Mouse (Mus musculus) stomach, postnatal 0 days (tissue): ENCODE data around the gene Krtap10-10. TPM values are rescaled to one million over a fixed set of nuclear protein-coding genes. Genes with fewer than 3 reads are reported as not detected.
"Not testable (repeated sequence)": the region's sequence is repeated elsewhere in the genome, so short reads cannot be mapped to it uniquely, and the experiment has no call there.

Experiments
- ATAC-seq: fragments of 200-750 bp; cut with Nextera tagmentation; 2 replicates; pipeline ENCODE4 v1.8.0; 2017; ENCODE audit not compliant: low FRiP score, low TSS enrichment
- DNase-seq: peaks from one replicate; pipeline ENCODE4 v3.0.0-alpha.2; 2016; ENCODE audit warnings: low spot score
- H3K27ac ChIP-seq: fragments of 300-500 bp; sonication (generic); replicated peaks from 2 replicates; pipeline ENCODE4 v1.5.1; 2014; ENCODE audit warnings: mild to moderate bottlenecking, control low read depth
- H3K27me3 ChIP-seq: fragments of 300-500 bp; sonication (generic); 2 replicates; pipeline ENCODE4 v1.6.1; 2014; ENCODE audit warnings: low read length; ENCODE audit not compliant: control insufficient read depth, insufficient read depth
- H3K36me3 ChIP-seq: fragments of 300-500 bp; sonication (generic); 2 replicates; pipeline ENCODE4 v1.6.1; 2014; ENCODE audit warnings: low read length, mixed read lengths; ENCODE audit not compliant: control insufficient read depth, insufficient read depth
- H3K4me1 ChIP-seq: fragments of 300-500 bp; sonication (generic); replicated peaks from 2 replicates; pipeline ENCODE4 v1.6.1; 2014; ENCODE audit warnings: antibody characterized with exemption; ENCODE audit not compliant: control insufficient read depth, insufficient read depth
- H3K4me2 ChIP-seq: fragments of 300-500 bp; sonication (generic); replicated peaks from 2 replicates; pipeline ENCODE4 v1.6.1; 2014; ENCODE audit warnings: low read depth, mild to moderate bottlenecking, control low read depth, moderate library complexity
- H3K4me3 ChIP-seq: fragments of 300-500 bp; sonication (generic); 2 replicates; pipeline ENCODE4 v1.5.1; 2014; ENCODE audit warnings: low read depth, low read length, control low read depth
- H3K9ac ChIP-seq: fragments of 300-500 bp; sonication (generic); 2 replicates; pipeline ENCODE4 v1.6.1; 2014; ENCODE audit warnings: mild to moderate bottlenecking, low read length, control low read depth, mixed read lengths
- H3K9me3 ChIP-seq: fragments of 300-500 bp; sonication (generic); 2 replicates; pipeline ENCODE4 v1.6.1; 2016; ENCODE audit warnings: low read length; ENCODE audit not compliant: control insufficient read depth
- CTCF ChIP-seq: IDR thresholded peaks from 2 replicates; pipeline ENCODE4 v1.5.1; 2016; ENCODE audit warnings: antibody characterized with exemption, low read depth, mild to moderate bottlenecking, moderate library complexity
- EP300 ChIP-seq: optimal IDR thresholded peaks from 2 replicates; pipeline ENCODE3; 2016; ENCODE audit warnings: antibody characterized with exemption
- WGBS: fragments of 180-500 bp; shearing (Covaris S2); extraction: QIAGEN DNeasy Blood & Tissue Kit; methylation state at CpG from one replicate; pipeline ENCODE4 v1.1.7; 2014; 5-methylcytosine and 5-hydroxymethylcytosine counted together
- polyA plus RNA-seq: library from polyadenylated mRNA; unstranded; fragments of >200 nt; fragmentation: Nextera tagmentation; extraction: Ambion mirVana; gene quantifications from 2 replicates; pipeline ENCODE4 v1.2.1, GENCODE M21; 2015

Krtap10-10 gene
- not detected in 2 replicates for polyA plus RNA-seq

- Histone ChIP-seq H3K4me1 (no peaks in the 10 kb centered on the region), H3K9ac (no peak within 1 kb of the TSS), H3K36me3 (no peaks in the 10 kb centered on the region), H3K27ac (no peak within 1 kb of the TSS), H3K27me3 (no peaks in the 10 kb centered on the region), H3K4me2 (no peak within 1 kb of the TSS), H3K9me3 (no peaks in the 10 kb centered on the region), H3K4me3 (no peak within 1 kb of the TSS)
- ATAC-seq (no peak), DNase-seq (no peak)
- TF ChIP-seq EP300 (no peak), CTCF (no peak)
- WGBS = 76% methylated on average over 9 of the region's 9 CpGs
Measured at GRCm38 (mm10) chr10:77835647-77836046, at the start of gene Krtap10-10. Gene Krtap10-10 (plus strand): TSS chr10:77835947.

- not testable (repeated sequence) for H3K4me1 ChIP-seq, H3K9ac ChIP-seq, ATAC-seq, H3K27ac ChIP-seq, H3K9me3 ChIP-seq, H3K27me3 ChIP-seq, H3K4me3 ChIP-seq, DNase-seq, H3K36me3 ChIP-seq, H3K4me2 ChIP-seq
- WGBS = no CpG with 5 or more reads among the region's 1 CpGs
Measured at GRCm38 (mm10) chr10:77787876-77788275, 47.9 kb upstream of the Krtap10-10 start, which contains the start of gene Gm7137. Gene Gm7137 (minus strand): TSS chr10:77788200.

- Histone ChIP-seq H3K9me3 (no peaks in the 10 kb centered on the region), H3K4me1 (no peaks in the 10 kb centered on the region), H3K9ac (no peak overlapping the region), H3K4me2 (no peak overlapping the region), H3K27me3 (no peaks in the 10 kb centered on the region), H3K27ac (no peak overlapping the region), H3K4me3 (no peak overlapping the region), H3K36me3 (no peaks in the 10 kb centered on the region)
- WGBS = 84% methylated on average over 2 of the region's 2 CpGs
- ATAC-seq (no peak), DNase-seq (no peak)
- no peak for TF ChIP-seq EP300
Measured at GRCm38 (mm10) chr10:77788621-77789020, 47.1 kb upstream of the Krtap10-10 start.

- 49% methylated on average over 2 of the region's 2 CpGs for WGBS
- H3K4me3 ChIP-seq = no peak within 1 kb of the TSS
- H3K4me2 ChIP-seq = no peak within 1 kb of the TSS
- DNase-seq = no peak
- H3K9ac ChIP-seq = no peak within 1 kb of the TSS
- H3K27me3 ChIP-seq = no peaks in the 10 kb centered on the region
- no peaks in the 10 kb centered on the region for H3K36me3 ChIP-seq
- H3K9me3 ChIP-seq = no peaks in the 10 kb centered on the region
- H3K4me1 ChIP-seq = no peaks in the 10 kb centered on the region
- TF ChIP-seq EP300 (no peak), CTCF (no peak)
- ATAC-seq = no peak
- no peak within 1 kb of the TSS for H3K27ac ChIP-seq
Measured at GRCm38 (mm10) chr10:77794976-77795375, 40.8 kb upstream of the Krtap10-10 start, which contains the start of gene Gm9639. Gene Gm9639 (minus strand): TSS chr10:77795076.

- H3K9me3 ChIP-seq = no peaks in the 10 kb centered on the region
- ATAC-seq = no peak
- no peaks in the 10 kb centered on the region for H3K27me3 ChIP-seq
- H3K4me2 ChIP-seq = no peak overlapping the region
- H3K36me3 ChIP-seq = no peaks in the 10 kb centered on the region
- no peak for TF ChIP-seq EP300
- TF ChIP-seq CTCF = no peak
- H3K4me1 ChIP-seq = no peaks in the 10 kb centered on the region
- H3K4me3 ChIP-seq = no peak overlapping the region
- H3K27ac ChIP-seq = no peak overlapping the region
- no peak for DNase-seq
- WGBS = 25% methylated on average over 3 of the region's 3 CpGs
- H3K9ac ChIP-seq = no peak overlapping the region
Measured at GRCm38 (mm10) chr10:77797677-77798076, 38.1 kb upstream of the Krtap10-10 start.

GRCm38 (mm10) chr10:77798164-77798920 lies 37.4 kb upstream of the Krtap10-10 start:
- H3K27ac ChIP-seq, H3K4me3 ChIP-seq, H3K36me3 ChIP-seq, DNase-seq, H3K4me1 ChIP-seq, H3K9me3 ChIP-seq, H3K4me2 ChIP-seq, H3K27me3 ChIP-seq, H3K9ac ChIP-seq, ATAC-seq: not testable (repeated sequence)
- 60% methylated on average over 2 of the region's 3 CpGs for WGBS
